Comparison of ENCODE assay signal across 1 mouse cellular context in the genomic region with DNA sequence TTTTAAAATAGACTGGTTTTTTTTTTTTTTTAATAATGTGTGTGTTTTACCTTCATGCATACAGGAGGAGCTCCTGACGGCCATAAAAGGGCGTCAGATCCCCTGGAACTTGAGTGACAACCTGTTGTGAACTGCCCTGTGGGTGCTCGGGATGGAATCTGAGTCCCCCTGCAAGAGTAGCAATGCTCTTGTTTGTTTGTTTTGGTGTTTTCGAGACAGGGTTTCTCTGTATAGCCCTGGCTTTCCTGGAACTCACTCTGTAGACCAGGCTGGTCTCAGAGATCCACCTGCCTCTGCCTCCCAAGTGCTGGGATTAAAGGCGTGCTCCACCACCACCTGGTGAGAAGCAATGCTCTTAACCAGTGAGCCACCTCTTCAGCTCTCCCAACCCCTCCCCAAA.
TF ChIP-seq lines count a peak whose summit lies in the region.

No protein-coding gene starts in this region.

TF ChIP-seq in CH12.LX, 34 proteins besides CTCF, POLR2A, EP300 and RAD21 (continued from another document):
- TF ChIP-seq SIN3A (IDR thresholded peaks at IDR 0.05; ENCODE audit: low read length) (no peak), MYC (IDR thresholded peaks at IDR 0.05; ENCODE audit: low read depth, low read length) (no peak), KAT2A (IDR thresholded peaks at IDR 0.05; ENCODE audit: insufficient replicate concordance, low read length) (no peak)
TF ChIP-seq in CH12.LX: peak in this region for 0.
